Mouse (Mus musculus) ZHBTc4 (cell line): ENCODE data around the gene Myt1l.

Experiments used
- DNase-seq: peaks from one replicate; pipeline ENCODE4 v3.0.0-alpha.2; 2011; ENCODE audit warnings: low read depth, low spot score

Myt1l gene

DNA sequence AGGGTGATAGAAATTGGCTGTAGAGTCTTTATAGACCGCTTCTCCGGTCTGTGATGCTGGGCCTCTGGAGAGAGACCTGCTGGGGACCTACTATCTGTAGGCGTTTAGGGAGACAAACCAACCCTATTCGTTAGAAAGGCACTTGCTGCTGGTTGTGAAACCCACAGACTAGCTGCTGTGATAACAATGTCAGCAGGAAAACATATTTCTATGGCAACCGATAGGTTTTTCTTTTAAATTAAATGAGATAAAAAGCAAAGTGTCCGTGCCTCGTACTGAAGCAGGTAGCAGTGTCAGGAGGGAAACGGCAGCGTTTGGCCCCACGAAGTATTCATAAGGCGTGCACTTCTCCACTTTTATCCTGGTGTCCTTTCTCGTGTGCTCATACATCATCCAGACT lies 127.5 kb downstream of the Myt1l start:
- no peak for DNase-seq

DNA sequence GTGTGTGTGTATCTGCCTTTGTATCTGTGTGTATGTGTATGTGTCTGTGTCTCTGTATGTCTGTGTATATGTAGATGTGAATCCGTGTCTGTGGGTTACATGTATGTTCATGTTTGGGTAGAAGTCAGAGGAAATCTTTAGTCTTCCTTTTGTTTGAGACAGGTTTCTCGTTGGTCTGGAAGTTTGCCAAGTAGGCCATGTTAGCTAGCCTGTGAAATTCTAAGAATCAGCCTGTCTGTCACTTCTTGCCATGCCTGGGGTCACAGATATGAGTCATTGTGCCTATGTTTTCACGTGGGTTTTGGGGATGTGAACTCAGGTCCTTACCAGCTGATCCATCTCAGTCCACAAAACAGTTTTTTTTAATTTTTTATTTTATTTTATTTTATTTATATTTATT lies 128.9 kb downstream of the Myt1l start:
- no peak for DNase-seq

DNA sequence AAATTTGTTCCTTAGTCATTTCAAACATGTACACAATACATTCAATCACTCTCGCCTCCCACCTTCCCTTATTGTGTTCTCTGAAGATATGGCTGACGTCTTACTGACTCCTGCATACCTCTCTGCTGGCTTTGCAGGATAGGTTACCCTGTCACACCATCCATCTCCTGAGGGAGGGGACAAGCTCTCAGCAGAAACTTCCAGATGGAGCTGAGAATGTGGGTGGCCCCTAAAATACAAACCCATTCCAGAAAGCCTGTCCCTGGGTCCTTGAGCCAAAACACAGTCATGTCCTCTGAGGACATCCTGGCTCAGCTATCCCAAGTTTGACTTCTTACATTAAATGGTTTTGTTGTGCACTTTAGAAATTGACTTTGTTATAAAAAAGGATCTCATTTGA lies 129.7 kb downstream of the Myt1l start:
- DNase-seq: no peak

DNA sequence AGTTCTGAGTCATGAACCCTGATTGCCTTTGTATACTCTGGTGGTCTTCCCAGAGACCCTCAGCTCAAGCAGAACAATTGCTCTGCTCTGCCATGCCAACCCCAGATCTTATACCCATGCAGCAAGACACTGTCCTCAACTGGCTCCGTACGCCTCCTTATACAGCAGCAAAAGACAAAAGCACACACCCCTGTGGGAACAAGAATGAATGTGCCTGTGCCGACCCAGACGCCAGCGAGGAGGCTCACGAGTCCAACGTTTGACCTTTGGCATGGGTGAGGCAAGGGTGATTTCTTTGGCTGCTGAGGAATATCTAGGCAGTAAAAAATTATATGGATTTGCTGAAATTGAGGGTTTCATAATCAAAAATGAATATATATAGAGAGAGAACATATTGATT lies 143.8 kb downstream of the Myt1l start:
- DNase-seq: no peak

DNA sequence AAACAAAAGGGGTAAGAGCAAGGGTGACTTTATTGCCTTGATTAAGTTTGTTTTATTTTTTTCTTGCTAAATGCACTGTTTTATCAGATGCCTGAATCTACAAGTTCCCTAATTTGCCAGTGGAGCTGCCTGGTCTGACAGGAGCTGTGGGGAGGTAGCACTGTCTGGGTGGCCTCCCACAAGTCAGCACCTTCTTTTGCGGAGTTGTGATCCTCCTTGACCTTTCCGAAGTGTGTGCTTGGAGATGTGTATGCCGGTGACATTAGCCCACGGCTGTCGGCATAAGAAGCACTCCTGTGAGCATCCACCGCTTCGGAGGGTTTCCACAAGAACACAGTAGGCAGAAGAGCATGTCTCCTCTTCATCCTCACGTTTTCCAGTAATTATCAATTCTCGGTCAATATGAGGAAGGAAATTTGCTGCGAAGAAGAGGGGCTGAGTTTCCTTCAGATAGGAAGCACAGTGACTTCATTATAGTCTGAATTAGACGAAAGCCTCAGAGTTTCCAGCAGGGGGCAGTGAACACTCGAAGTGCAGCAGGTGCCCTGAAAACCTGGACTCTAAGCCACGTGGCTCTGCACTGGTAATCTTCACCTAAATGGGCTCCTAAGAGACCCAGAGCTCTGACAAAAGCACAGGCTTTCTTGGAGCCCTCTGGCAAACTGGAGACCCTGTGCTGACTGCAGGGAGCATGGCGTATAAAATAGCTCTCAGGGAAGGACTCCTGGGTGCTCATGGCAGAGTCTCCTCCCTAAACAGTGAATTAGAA lies 147.6 kb downstream of the Myt1l start:
- peak; percentile 57 for DNase-seq

DNA sequence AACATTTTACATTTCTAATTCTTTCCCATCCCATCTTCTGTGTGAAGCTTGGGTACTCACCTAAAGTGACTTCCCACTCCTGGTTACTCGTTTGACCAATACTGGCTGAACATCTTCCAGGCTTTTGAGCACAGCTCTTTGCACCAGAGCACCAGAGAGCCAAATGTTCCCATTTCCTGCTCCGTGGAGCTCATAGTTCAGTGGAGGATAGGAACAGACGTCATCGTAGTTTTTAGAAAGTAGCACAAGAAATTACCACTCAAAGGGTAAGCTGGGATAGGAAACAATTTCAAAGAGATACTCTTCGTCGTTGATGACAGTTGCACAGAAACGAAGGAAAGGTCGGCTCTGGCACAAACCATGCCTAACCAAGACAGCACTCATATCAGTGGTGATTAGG lies 154.2 kb downstream of the Myt1l start:
- DNase-seq: no peak

DNA sequence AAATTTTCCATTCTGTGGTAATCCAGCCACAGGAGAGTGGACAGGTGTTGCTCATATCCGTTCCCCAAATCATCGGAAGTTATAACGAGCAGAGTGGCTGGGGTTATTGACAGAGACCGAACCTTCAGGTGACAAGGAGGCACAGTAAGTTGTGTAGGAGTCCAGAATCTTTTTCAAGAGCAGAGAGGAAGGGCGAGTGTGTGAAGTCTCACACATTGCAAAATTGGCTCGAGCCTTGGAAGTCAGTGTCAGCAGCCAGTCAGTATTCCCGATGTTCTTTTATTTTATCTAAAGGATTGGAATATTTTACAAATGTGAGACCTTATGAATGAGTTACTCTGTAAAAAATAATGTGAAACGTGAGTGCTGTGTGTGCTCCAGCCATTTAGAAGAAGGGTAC lies 154.8 kb downstream of the Myt1l start:
- DNase-seq: no peak

DNA sequence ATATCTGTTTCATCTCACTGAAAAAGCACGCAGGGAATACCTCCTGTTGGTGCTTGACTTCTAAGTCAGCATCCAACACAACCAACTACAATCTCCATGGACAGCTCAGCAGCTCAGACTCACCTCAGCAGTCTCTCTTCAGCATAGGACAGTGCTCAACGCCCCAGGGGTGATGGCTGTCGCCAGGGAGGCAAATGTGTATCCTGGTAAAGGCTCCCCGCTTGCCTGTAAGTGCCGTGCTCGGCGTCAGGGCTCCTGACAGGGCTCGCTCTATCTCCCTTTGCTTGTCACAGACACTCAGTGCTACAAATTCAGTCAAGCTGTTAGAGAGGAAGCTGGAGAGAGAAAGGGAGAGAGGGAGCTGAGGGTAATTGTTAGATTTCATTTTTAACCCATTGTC lies 158.1 kb downstream of the Myt1l start:
- DNase-seq: no peak

DNA sequence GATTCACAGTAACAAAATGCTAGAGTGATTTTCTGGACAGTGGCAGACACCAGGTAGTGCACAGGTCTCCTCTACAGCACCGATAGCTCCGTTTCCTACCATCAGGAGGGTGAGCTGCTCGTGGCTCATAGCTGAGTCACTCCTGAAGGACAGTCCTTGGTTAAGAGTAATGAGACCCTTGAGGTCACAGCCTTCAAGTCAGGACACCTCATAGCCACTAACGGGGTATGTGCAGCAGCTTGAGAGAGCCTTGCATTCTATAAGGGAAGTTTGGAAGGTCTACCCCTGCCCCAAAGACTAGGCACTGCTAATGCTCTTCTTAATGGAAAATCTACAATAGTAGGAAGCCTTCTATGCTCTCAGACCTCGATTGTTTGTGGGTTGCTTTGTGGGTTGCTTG lies 163.4 kb downstream of the Myt1l start:
- no peak for DNase-seq

DNA sequence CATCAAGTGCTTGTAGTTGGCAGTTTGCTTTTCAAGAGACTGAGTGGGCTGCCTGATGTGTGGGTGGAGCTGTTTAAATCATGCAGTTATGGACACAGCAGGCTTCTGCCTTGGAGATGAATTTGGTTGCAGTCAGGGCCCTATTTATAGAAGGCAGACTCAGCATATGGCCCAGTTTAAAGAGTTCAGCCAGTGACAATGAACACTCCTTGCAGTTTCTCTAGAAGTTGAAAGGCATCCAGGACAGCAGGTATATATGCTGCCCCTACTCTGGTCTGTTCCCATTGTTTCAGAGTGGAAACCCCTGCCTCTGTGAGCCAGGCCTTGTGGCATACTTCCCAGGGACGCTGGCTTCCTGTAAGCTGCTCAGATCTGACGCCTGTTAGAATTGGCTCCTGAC lies 167.0 kb downstream of the Myt1l start:
- no peak for DNase-seq

DNA sequence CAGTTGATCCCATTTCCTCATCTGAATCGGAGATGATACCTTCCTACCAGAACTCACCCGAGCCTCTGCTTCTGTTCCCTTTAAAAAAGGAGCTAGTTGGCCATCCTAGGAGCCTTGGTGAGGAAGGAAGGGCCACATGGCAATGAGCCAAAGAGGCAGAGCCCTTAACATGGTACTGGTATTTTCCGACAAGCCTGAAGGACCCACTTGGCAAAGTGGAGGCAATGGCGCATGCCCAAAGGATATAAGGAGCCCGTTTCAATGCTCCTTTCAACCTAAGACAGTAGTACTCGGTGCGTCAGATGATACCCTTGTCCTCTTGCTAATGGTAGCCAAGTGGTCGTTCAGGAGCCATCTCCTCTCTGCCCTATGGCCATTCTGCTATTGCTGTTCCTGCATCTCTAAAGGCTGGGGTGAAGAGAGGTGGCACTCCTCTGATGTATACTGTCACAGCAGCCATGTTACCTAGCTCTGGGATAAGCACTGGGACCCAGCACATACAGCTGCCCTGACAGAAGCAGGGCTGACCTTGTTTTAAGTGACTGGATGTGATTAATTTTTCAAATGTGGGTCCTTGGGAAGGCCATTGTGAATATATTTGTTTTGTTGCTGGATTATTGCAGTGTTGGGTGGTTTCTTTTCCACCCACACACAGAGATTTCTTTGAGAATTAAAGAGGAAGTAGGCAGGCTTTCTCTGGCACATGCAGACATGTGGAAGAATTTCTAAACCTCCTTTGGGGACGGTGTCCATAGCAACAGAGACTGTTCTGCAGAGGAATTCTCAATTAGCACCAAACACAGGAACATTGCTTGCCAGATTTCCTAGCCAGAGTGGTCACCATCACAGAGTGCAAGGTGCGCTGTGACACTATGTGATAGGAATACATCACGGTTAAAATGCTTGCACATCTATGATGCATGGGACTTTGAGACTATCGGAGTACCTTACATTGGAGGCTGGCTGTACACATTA lies 169.6 kb downstream of the Myt1l start:
- no peak for DNase-seq

DNA sequence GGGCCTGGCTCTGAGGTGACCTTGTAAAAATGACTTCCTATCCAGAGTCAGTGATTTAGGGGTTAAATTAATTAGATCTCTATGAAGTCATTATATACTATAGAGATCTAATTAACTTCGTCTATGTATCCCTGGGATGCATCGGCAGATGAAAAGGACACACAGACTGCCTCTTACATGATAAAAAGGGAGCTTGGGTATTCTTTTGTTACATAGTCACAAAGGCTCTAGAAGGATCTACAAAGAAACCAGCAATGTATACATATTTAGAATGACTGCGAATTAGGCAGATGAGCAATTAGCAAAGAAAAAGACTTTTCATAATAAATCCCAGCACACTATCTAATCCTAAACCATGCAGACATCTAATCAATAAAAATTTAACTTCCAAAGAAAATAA lies 170.4 kb downstream of the Myt1l start:
- DNase-seq: no peak

DNA sequence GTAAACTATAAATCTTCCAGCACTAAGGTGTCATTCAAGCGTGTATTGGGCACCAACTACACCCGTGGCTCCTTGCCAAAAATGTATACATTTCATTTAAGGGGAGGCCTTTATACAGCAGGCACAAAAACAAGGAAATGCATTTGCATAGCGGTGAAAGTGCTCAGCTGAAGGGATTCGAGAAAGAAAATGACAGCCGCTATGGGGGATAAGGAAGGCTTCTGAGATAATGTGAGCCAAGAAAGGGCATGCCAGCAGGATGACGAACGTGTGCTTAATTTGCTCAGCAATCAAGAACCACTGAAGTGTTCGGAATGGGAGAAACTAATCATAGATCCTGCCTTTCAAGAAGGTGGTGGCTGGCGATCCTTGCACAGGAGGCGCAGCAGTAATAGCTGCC lies 170.8 kb downstream of the Myt1l start:
- DNase-seq: no peak

DNA sequence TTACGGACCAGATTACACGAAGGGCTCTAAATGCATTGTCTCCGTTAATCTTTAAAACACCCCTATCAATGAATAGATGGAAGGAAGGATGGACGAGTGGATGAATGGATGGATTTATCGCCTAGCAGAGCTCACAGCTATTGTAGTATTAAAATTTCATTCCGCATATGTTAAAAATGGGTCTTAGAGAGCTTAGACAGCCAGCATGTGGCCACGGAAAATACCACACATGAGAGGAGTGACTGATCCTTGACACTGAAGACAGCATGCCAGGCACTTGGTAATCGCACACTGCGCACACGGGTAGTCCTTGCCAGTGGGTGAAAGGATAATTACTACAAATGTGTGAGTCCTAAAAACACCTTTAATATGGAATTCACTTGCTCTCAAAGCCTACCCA lies 171.2 kb downstream of the Myt1l start:
- DNase-seq: no peak

DNA sequence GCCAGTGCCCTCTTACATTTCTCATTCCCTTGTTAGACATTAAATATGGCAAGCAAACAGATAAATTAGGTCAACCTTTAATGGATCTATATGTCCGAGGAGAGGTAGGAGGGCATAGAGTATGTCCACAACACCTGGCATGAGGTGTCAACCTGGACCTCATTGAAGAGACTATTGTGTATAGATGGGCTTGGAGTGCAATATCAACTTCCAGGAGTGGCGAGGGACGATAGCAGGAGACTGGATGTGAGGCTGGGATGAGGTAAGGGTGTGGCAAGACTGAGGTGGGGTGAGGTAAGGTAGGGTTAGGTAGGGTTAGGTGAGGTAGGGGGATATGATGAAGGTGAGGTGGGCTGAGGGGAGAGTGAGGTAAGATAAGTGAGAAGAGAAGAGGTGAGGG lies 171.8 kb downstream of the Myt1l start:
- no peak for DNase-seq

DNA sequence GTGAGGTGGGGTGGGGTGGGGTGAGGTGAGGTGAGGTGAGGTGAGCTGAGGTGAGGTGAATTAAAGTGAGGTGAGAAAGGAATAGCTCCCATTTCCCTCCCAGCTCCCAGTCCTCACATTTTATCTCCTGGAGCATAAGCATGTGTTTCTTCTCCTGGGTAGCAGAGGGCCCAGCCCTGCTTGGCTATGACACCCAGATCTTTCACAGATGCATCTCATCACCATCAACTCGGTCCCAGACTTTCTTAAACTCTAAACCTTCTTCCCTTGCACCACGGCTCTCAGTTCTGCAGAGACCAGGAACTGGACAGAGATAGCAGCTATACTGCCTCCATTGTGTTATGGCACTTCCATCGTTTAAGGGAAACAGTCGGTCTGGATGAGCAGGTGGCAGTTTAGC lies 172.9 kb downstream of the Myt1l start:
- no peak for DNase-seq

DNA sequence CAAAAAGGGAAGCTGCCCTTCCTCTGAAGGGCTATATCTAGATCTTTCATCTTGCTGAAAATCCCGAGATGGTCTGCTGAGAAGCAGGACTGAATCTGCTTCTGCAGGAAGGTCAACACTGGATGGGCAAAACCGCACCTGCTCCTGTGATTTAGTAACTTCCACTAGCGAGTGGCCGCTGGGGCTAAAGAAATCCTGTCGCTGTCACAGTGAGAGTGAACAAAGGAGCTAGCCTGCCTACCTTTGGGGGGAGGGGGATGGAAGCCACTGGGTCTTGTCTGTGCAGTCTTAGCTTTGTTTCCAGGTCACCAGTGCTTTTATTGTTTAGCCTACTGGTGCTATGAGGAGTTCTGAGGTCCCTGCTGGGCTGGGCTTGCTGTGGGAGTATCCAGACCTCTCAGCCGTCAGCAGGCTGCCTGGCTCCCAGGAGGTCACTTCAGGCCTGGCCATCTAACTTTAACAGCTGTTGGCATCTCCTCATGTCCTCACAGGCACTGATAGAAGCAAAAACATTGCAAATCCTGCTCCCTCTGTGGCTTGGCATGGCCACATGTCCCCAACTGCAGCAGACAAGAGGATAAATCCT lies 173.6 kb downstream of the Myt1l start:
- peak; percentile 11 for DNase-seq

DNA sequence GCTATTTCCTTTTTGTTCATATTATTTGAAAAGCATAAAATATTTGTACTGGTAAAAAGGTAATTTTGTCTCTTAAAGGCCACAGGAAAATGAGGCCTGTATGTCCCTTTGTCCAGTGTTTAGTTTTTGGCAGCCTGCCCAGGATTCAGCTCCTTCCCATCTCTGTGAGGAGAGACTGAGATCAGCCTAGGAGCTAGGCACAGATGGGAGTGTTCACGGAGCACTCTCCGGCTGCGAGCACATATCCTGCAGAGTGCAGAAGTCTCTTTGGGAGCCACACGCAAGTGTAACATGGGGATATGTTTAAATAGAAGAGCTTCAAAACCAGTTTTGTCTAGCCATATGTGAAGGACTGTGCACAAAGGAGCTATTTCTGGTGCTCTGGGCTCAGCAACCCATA lies 174.4 kb downstream of the Myt1l start:
- no peak for DNase-seq

DNA sequence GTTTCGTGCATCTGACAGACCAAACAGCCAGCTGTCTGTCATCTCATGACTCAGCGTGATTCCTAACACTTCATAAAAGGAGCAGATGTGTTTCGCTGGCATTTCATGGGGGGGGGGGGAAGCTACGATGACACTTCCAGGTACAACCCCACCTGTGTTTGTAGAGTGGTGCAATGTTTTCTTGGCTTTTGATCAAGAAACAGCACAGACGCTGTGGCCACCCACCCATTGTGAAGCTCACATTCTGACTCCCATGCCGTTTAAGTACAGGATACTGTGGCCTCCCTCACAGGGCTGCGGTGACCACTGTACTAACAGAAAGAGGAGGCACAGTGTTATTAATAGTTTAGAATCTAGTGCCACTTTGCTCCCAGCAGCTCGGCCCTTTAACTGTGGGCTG lies 175.4 kb downstream of the Myt1l start:
- DNase-seq: no peak

DNA sequence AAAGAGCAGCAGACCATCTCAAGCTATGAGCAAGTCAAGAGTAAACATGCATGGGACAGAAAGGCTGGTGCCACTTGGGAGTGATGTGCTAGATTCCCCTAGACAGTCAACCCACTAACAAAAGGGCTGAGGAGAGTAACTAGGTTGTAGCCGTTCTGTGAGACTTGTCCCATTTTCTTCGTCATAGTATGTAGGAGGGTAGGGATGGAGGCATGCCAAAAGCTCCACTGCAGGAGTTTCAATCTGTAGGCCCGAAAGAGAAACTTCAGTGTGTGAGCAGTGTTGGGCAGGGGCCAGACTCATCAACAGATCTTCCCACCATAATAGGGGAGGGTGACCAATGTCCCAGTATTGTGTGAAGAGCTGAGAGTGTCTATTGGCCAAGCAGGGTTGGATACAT lies 178.9 kb downstream of the Myt1l start:
- no peak for DNase-seq

DNA sequence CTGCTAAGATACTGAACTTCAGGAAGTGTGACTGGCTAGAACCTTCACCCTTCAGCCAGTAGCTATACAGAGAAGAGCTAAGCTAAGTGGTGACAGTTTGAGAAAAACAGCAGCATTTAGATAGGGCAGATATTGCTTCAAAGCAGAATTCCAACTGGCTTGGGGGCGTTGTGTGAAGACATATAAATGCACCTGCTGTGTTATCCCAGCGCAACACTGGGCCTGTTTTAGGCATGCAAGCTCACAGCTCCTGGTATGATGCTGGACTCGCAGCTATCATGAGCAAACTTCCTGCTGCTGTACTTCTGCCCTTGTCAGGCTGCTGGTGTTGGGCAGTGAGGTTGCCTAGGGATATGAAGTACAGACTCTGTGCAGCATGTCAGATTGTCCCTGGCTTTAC lies 180.0 kb downstream of the Myt1l start:
- no peak for DNase-seq
